Mouse (Mus musculus) ES-E14 (cell line): Measurements from ENCODE around the gene Coa4.

Experiments used
- CHD2 ChIP-seq: IDR thresholded peaks from 2 replicates; pipeline ENCODE4 v1.6.1; 2014; ENCODE audit warnings: mild to moderate bottlenecking, low read depth, low read length, inconsistent platforms
- HCFC1 ChIP-seq: IDR thresholded peaks from 2 replicates; pipeline ENCODE4 v1.6.1; 2012; ENCODE audit warnings: low read length, inconsistent platforms, borderline replicate concordance; ENCODE audit not compliant: insufficient read depth
- MAFK ChIP-seq: IDR thresholded peaks from 2 replicates; pipeline ENCODE4 v1.6.1; 2014; ENCODE audit warnings: mild to moderate bottlenecking, low read depth, low read length, inconsistent platforms; ENCODE audit not compliant: insufficient read depth
- ZC3H11A ChIP-seq: IDR thresholded peaks from 2 replicates; pipeline ENCODE4 v1.6.1; 2012; ENCODE audit warnings: low read depth, mild to moderate bottlenecking, inconsistent platforms, low read length, borderline replicate concordance
- ZNF384 ChIP-seq: IDR thresholded peaks from 2 replicates; pipeline ENCODE4 v1.6.1; 2012; ENCODE audit warnings: low read depth, low read length, inconsistent platforms

DNA sequence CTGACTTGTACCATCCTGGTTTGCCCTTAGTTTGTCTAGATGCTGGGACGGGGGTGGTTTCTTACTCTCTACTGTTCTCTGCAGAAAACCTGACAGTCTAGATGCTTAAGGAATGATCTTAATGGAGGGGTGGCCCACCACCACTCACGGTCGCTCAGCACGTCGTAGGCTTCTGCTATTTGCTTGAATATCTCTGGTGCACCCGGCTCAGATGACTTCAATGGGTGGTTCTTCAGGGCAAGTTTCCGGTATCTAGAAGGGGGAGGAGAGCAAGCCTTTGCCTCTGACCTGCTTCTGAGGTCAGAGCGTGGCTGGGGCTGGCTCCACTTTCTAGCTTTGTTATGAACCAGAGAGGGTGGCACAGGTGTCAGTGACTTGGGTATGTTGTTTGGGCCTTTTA, 25.3 kb upstream of the Coa4 start:
- no peak for TF ChIP-seq HCFC1
- TF ChIP-seq MAFK: no peak
- no peak for TF ChIP-seq CHD2
- no peak for TF ChIP-seq ZNF384
- TF ChIP-seq ZC3H11A: no peak
